Mouse (Mus musculus) hindbrain, embryonic 16.5 days (tissue): Measurements from ENCODE around the gene Elf2. TPM values are rescaled to one million over a fixed set of nuclear protein-coding genes. Genes with fewer than 3 reads are reported as not detected.

Source experiments
- ATAC-seq: fragments of 200-750 bp; cut with Nextera tagmentation; 2 replicates; pipeline ENCODE4 v1.8.0; 2017; ENCODE audit warnings: moderate TSS enrichment, moderate library complexity
- H3K27ac ChIP-seq: fragments of 300-500 bp; sonication (generic); 2 replicates; pipeline ENCODE4 v1.5.1; 2014; ENCODE audit warnings: low read depth, mild to moderate bottlenecking, control low read depth, low read length, moderate library complexity
- H3K27me3 ChIP-seq: fragments of 300-500 bp; sonication (generic); replicated peaks from 2 replicates; pipeline ENCODE4 v1.6.1; 2014; ENCODE audit warnings: low read length; ENCODE audit not compliant: control insufficient read depth, insufficient read depth
- H3K36me3 ChIP-seq: fragments of 300-500 bp; sonication (generic); 2 replicates; pipeline ENCODE4 v1.6.1; 2014; ENCODE audit warnings: mild to moderate bottlenecking, low read length, moderate library complexity, mixed read lengths; ENCODE audit not compliant: control insufficient read depth, insufficient read depth
- H3K4me1 ChIP-seq: fragments of 300-500 bp; sonication (generic); 2 replicates; pipeline ENCODE4 v1.6.1; 2014; ENCODE audit warnings: low read depth, low read length; ENCODE audit not compliant: control insufficient read depth, insufficient read depth
- H3K4me2 ChIP-seq: fragments of 300-500 bp; sonication (generic); 2 replicates; pipeline ENCODE4 v1.6.1; 2014; ENCODE audit warnings: mild to moderate bottlenecking, low read length, control low read depth, moderate library complexity
- H3K4me3 ChIP-seq: fragments of 300-500 bp; sonication (generic); 2 replicates; pipeline ENCODE4 v1.5.1; 2014; ENCODE audit warnings: mild to moderate bottlenecking, low read length, control low read depth, moderate library complexity
- H3K9ac ChIP-seq: fragments of 300-500 bp; sonication (generic); 2 replicates; pipeline ENCODE4 v1.6.1; 2014; ENCODE audit warnings: low read depth, mild to moderate bottlenecking, control low read depth, low read length, moderate library complexity
- H3K9me3 ChIP-seq: fragments of 300-500 bp; sonication (generic); 2 replicates; pipeline ENCODE4 v1.6.1; 2014; ENCODE audit warnings: mild to moderate bottlenecking, low read length, moderate library complexity; ENCODE audit not compliant: control insufficient read depth
- WGBS: fragments of 180-500 bp; shearing (Covaris S2); extraction: QIAGEN DNeasy Blood & Tissue Kit; methylation state at CpG from one replicate; pipeline ENCODE4 v1.1.7; 2014; 5-methylcytosine and 5-hydroxymethylcytosine counted together
- polyA plus RNA-seq: library from polyadenylated mRNA; unstranded; fragments of >200 nt; fragmentation: Nextera tagmentation; extraction: Ambion mirVana; gene quantifications from 2 replicates; pipeline ENCODE4 v1.2.1, GENCODE M21; 2015

Elf2 gene
- polyA plus RNA-seq, 1 experiment from 2014 or later: 31.4 TPM

GRCm38 (mm10) chr3:51229226-51229625 is 111.2 kb downstream of the Elf2 start:
- 77% methylated on average over 3 of the region's 3 CpGs for WGBS
- no peaks in the 10 kb centered on the region for H3K36me3 ChIP-seq
- no peak overlapping the region for H3K27ac ChIP-seq
- ATAC-seq: no peak
- no peak overlapping the region for H3K9ac ChIP-seq
- peaks cover 20% of the 10 kb centered on the region for H3K4me1 ChIP-seq
- no peak overlapping the region for H3K4me2 ChIP-seq
- no peaks in the 10 kb centered on the region for H3K9me3 ChIP-seq
- H3K4me3 ChIP-seq: no peak overlapping the region
- H3K27me3 ChIP-seq: no peaks in the 10 kb centered on the region

GRCm38 (mm10) chr3:51228821-51229205 is 111.7 kb downstream of the Elf2 start:
- 70% methylated on average over 9 of the region's 9 CpGs for WGBS

GRCm38 (mm10) chr3:51228038-51228820 is 112.2 kb downstream of the Elf2 start:
- 75% methylated on average over 10 of the region's 10 CpGs for WGBS
- Histone ChIP-seq H3K9ac (no peak overlapping the region), H3K27me3 (no peaks in the 10 kb centered on the region), H3K36me3 (no peaks in the 10 kb centered on the region), H3K27ac (no peak overlapping the region), H3K4me1 (peaks cover 27% of the 10 kb centered on the region), H3K9me3 (no peaks in the 10 kb centered on the region), H3K4me3 (no peak overlapping the region), H3K4me2 (no peak overlapping the region)
- ATAC-seq: no peak

More at GRCm38 (mm10) chr3:51228821-51229205, 111.7 kb downstream of the Elf2 start:
- no peak overlapping the region for H3K9ac ChIP-seq
- H3K4me3 ChIP-seq: no peak overlapping the region
- no peak overlapping the region for H3K4me2 ChIP-seq
- H3K27me3 ChIP-seq: no peaks in the 10 kb centered on the region
- no peaks in the 10 kb centered on the region for H3K36me3 ChIP-seq
- ATAC-seq: no peak
- peaks cover 22% of the 10 kb centered on the region for H3K4me1 ChIP-seq
- no peak overlapping the region for H3K27ac ChIP-seq
- no peaks in the 10 kb centered on the region for H3K9me3 ChIP-seq

GRCm38 (mm10) chr3:51226601-51227000 is 113.9 kb downstream of the Elf2 start:
- Histone ChIP-seq H3K27ac (no peak overlapping the region), H3K27me3 (no peaks in the 10 kb centered on the region), H3K4me3 (no peak overlapping the region), H3K9me3 (no peaks in the 10 kb centered on the region), H3K4me2 (peak overlapping the region; percentile 5), H3K9ac (no peak overlapping the region), H3K4me1 (peaks cover 27% of the 10 kb centered on the region), H3K36me3 (no peaks in the 10 kb centered on the region)
- 82% methylated on average over 3 of the region's 3 CpGs for WGBS
- ATAC-seq: no peak

GRCm38 (mm10) chr3:51225979-51226378 is 114.5 kb downstream of the Elf2 start:
- Histone ChIP-seq H3K36me3 (no peaks in the 10 kb centered on the region), H3K4me1 (peaks cover 27% of the 10 kb centered on the region), H3K27ac (no peak overlapping the region), H3K4me3 (peak overlapping the region; percentile 95), H3K4me2 (peak overlapping the region; percentile 80), H3K27me3 (no peaks in the 10 kb centered on the region), H3K9ac (no peak overlapping the region), H3K9me3 (no peaks in the 10 kb centered on the region)
- ATAC-seq: no peak
- 96% methylated on average over 10 of the region's 10 CpGs for WGBS

- WGBS: under 1% methylated on average over 36 of the region's 39 CpGs
- H3K36me3 ChIP-seq: no peaks in the 10 kb centered on the region
- H3K4me3 ChIP-seq: peak overlapping the region; percentile 95
- H3K4me1 ChIP-seq: peaks cover 27% of the 10 kb centered on the region
- H3K9me3 ChIP-seq: no peaks in the 10 kb centered on the region
- peak overlapping the region; percentile 99 for H3K27ac ChIP-seq
- H3K4me2 ChIP-seq: peak overlapping the region; percentile 80
- ATAC-seq: no peak
- peak overlapping the region; percentile 97 for H3K9ac ChIP-seq
- no peaks in the 10 kb centered on the region for H3K27me3 ChIP-seq
These were observed 115.2 kb downstream of the Elf2 start for GRCm38 (mm10) chr3:51225226-51225750.

- Histone ChIP-seq H3K27me3 (no peaks in the 10 kb centered on the region), H3K4me2 (peak within 1 kb of the TSS; percentile 80), H3K36me3 (no peaks in the 10 kb centered on the region), H3K27ac (peak within 1 kb of the TSS; percentile 99), H3K4me1 (peaks cover 27% of the 10 kb centered on the region), H3K9me3 (no peaks in the 10 kb centered on the region), H3K9ac (peak within 1 kb of the TSS; percentile 97), H3K4me3 (peak within 1 kb of the TSS; percentile 95)
- under 1% methylated on average over 75 of the region's 100 CpGs for WGBS
- ATAC-seq: peak; percentile 93
These were observed 115.9 kb downstream of the Elf2 start, which contains the start of gene Noct for GRCm38 (mm10) chr3:51224363-51225225. Noct (plus strand) TSS chr3:51224447.

GRCm38 (mm10) chr3:51223556-51223955 is 116.9 kb downstream of the Elf2 start:
- Histone ChIP-seq H3K4me2 (peak overlapping the region; percentile 80), H3K27ac (peak overlapping the region; percentile 46), H3K4me3 (peak overlapping the region; percentile 95), H3K27me3 (no peaks in the 10 kb centered on the region), H3K9me3 (no peaks in the 10 kb centered on the region), H3K4me1 (peaks cover 23% of the 10 kb centered on the region), H3K9ac (peak overlapping the region; percentile 19), H3K36me3 (no peaks in the 10 kb centered on the region)
- ATAC-seq: no peak
- WGBS: 21% methylated on average over 5 of the region's 5 CpGs
